Mouse (Mus musculus) testis, adult 2 months (tissue): ENCODE results near the gene Gm13695.
"Not testable (repeated sequence)": the region's sequence is repeated elsewhere in the genome, so short reads cannot be mapped to it uniquely, and the experiment has no call there.

Experiments used
- CTCF ChIP-seq: fragments of 200-500 bp; IDR thresholded peaks from 2 replicates; pipeline ENCODE4 v1.5.1; 2012; ENCODE audit warnings: low read depth, mild to moderate bottlenecking, inconsistent platforms, low read length, moderate library complexity; ENCODE audit not compliant: control insufficient read depth, insufficient read depth, insufficient replicate concordance
- POLR2A ChIP-seq: fragments of 200-500 bp; IDR thresholded peaks from 2 replicates; pipeline ENCODE4 v1.6.1; 2012; ENCODE audit warnings: low read depth, mild to moderate bottlenecking, inconsistent platforms, low read length, moderate library complexity; ENCODE audit not compliant: control insufficient read depth

GRCm38 (mm10) chr2:83972823-83973222 lies 5.7 kb downstream of the Gm13695 start, which contains the start of gene Gm13696:
- not testable (repeated sequence) for TF ChIP-seq CTCF, POLR2A
